Mouse (Mus musculus): Measurements from ENCODE around the gene Bsx.

Gene Bsx

DNA sequence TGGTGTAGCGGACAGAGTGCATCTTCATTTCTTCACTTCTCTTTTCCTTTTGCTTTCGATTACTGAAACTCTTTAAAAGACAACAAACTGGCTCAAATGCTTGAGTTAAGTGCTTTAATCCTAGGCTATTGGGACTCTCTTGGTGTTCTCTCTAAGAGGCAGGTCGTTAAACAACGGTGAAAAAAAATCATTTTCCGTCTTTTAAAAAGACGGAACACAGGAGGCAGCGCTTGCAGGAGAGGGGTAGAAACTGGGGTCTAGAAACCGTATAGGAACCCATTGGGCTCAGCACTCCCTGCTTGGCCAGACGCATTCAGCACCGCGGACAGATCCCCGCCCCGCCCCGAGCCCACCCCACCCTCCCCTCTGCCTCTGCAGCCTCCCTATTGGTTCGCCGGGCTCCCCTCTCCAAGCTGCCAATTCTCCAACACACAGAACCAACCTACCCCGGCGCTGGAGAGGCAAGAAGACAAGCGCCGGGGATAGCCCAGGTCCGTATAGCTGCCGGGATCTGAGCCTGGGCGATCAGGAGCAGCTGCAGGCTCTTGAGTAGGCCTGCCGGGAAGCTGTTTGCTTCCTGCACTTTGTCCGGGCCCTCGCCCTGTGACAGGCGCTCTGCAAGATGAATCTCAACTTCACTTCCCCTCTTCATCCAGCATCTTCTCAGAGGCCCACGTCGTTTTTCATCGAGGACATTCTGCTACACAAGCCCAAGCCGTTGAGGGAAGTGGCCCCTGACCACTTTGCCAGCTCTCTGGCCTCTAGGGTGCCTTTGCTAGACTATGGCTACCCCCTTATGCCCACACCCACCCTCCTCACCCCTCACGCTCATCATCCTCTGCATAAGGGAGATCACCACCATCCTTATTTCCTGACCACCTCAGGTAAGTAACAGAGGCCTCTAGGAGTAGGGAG, at the start of gene Bsx:
Bsx (plus strand) TSS at position 572 of the 915 bp plus-strand sequence.
- peak; percentile 8 for DNase-seq (ENCODE audit: low read depth, low spot score)

DNA sequence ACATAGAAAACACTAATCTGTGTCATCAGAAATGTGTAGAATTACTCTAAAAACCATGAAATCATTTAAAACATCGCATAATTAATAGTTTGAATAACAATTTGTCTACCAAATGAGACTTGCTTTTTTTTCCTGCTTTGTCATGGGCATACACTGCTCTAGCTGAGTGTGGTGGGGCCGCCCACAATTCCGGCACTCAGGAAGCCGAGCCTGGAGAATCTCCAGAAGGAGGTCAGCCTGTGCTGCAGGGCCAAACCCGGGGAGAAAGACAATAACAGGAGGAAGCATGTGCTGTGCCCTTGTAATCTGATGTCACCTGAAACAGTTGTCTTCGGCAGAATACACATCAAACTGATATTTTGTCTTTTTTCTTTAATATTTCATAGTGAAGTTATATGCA, 48.3 kb upstream of the Bsx start:
- DNase-seq (ENCODE audit: low read depth, low spot score) = no peak

DNA sequence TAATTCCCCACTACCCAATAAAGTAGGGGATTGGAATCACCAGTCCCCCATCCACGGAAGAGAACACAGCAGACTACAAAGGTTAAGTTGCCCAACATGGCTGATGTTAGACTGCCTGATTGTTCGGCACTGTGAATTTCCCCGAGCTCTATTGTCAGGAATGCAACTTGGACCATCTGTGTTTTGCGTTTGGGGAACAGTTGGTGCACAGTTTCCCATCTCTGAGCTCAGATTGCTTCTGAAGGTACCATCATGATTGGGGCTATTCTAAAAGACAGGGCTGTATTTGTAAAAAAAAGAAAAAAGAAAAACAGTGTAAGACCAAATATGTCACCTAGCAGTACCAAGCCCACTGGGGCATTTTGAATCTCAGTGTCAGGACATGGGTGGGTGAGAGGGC, 46.6 kb upstream of the Bsx start:
- no peak for DNase-seq (ENCODE audit: low read depth, low spot score)

DNA sequence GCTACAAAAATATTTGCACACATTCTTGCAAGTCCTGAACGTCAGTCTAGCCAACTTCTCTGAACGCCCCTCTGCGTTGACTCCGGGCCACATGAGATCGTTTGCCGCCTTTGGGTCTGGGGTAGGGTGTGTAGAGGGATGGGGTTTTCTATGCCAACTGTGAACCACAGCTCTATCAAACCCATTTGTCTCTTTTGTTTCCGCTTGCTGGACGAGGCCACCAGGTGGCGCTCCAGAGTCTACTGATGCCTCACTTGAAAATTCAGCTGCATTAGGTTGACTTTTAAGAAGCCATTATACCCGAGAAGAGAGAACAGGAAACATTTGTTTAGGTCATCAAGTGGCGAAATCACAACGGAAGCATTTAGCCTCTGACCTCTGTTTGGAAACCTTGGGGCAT, 39.4 kb upstream of the Bsx start:
- DNase-seq (ENCODE audit: low read depth, low spot score) = peak; percentile 83

DNA sequence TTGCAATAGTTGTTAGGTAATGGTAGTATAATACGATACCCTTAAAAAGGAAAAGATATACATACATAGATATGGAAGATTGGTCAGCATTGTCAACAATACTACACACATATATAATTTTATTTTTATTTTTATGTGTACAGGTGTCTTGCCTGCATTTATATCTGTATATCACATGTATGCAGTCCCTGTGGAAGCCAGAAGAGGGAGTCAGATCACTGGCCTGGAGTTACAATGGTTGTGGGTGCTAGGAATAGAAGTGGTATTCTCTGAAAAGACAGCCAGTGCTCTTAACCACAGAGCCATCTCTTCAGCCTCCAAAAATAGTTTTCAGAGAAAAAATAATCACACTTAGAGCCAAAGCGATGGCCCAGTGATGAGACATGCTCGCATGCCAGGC, 37.2 kb upstream of the Bsx start:
- no peak for DNase-seq (ENCODE audit: low read depth, low spot score)

DNA sequence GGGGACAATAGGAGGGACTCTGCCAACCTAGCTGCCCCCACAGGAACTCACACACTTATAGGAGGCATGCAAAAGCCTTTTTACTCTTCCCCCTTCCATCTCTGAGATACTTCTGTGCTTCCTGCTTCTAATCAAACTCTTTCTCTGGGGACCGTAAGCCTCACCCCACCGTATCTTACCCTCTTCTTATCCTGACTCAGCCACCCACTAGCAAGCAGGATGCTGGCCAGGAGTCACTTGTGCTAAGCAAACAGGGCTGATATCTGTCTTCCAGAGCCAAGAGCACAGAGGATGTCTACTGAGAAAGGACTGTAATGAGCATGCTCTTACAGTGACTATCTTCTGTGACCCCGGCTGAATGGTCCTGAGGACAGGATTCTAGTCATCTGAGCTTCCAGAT, 34.3 kb upstream of the Bsx start:
- DNase-seq (ENCODE audit: low read depth, low spot score) = no peak

DNA sequence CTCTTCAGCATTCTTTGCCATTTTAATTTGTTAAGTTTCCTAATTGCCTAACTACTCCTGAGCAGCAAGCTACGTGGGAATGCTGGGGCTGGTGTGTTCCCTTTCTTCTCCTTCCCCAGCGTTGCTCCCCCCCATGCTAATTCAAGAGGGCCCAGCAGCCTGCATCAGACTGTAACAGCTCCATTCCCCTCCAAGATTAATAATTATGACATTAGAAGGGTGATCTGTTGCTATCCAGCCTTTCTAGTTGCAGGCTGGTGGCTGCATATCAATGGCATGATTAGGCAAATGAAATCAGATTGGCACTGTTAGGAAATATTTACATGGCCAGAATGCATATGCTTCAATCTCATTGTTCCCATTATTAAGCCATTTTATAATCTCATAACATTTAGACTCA, 22.4 kb upstream of the Bsx start:
- DNase-seq (ENCODE audit: low read depth, low spot score) = no peak

DNA sequence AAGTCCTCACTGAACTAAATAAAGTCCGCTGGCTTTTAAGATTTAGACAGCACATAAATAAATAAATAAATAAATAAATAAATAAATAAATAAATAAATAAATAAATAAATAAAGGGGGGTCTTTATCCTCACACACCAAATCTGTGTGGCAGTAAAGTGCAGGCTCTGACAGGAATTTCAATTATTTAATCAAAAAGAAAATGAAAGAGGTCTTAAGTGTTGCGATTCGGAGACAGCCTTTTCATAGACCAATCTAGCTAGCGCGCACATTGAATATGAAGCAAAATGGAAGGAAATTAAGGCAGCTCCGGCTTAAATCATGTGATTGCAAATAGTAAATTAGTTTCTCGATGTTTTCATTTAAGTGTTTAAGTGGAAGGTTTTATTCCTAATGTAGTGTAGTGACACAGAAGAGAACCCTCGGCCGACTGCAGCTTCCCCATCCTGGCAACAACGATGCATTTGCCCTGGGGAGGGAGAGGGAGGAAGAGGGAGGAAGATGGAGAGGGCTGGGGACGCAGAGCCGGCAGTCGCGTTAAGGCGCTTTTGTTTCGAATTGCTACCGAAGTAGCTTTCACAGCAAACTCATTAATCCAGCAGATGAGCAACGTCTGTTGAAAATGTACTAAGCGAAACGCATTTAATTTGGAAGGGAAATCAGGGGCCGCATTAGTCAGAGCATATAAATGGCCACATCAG, 15.3 kb upstream of the Bsx start:
- DNase-seq (ENCODE audit: low read depth, low spot score) = no peak

DNA sequence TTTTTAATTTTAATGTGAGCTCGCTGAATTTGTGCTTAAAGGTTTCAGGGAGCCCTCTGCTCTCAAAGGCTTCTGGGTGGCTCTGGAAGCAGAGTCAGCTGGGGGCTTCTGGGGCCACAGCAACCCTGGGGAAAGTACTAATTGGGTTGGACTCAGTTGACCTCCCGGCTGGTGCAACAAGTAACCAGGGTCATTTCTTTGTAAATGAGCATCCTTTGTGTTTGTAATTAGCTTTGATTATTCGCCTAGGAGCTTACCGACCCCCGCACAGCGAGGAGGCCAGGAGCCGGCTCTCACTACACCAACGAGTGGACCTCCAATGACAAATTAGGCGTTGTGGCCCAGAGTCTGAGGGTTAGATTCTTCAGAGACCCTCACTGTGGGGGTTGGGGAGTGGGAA, 14.7 kb upstream of the Bsx start:
- no peak for DNase-seq (ENCODE audit: low read depth, low spot score)

DNA sequence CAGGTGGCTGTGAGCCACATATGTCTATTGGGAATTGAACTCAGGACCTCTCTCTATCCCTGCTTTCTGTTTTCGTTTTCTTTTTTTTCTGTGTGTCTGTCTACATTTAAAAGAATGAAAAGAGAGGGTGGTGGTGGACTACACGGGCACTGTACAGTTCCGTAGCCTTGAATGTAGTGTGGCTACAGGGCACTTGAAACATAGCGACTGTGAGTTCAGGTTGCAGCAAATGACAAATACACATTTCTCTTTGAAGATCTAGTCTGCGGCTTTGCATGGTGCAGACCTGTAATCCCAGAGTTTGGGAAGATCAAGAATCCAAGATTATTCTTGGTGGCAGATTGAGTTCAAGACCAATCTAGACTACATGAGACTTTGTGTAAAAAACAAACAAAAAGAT, 3.6 kb upstream of the Bsx start:
- DNase-seq (ENCODE audit: low read depth, low spot score) = no peak

DNA sequence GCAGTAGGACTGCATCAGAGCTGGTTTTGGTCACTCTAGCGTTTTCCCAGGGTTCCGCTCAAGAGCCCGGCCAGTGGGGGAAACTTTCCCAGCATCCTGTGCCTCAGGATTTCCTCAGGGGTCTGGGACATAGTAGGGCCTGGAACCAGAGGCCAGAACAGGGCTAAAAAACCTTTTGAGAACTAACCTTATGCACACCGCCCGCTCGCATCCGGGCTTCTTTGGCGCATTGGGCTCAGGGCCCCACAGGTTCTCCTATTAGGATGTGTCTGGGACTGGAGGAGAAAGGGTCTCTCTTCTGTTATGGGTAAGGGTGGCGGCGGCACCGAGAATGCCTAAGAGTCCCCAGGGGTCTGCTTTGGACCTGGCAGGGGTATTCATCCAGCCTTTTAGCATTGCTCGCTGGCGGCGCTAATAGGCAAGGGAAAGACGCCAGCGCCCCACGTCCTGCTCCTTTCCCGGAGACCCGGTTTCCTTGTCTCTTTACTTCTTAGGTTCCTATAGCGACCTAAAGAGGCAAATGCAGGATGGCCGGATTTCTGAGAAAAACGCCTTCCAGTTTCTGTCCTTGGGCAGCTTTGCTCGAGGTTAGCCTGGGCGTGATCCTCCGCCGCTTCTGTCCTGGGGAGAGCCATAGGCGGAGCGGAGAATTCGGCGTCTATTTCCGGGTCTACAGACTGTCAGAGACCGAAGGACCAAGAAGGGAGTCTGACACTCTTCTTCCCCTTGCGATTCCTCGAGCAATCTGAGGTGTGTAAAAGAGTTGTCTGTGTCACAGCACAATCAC, 2.4 kb upstream of the Bsx start:
- no peak for DNase-seq (ENCODE audit: low read depth, low spot score)

DNA sequence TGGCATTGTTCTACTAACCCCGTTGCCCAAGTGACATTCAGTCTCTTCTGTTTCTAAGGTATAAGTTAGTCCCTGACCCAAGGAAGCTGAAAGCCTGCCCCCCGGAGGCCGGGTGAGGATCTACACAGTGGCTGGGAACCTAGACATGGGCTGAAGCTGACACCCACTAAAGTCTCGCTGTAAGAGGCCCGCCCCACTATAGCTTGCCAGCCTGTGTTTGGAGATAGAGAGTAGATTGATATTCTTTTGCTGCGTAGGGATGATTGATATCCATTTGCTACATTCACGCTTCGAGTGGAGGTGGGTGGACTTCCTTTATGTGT, 1.8 kb upstream of the Bsx start:
- no peak for DNase-seq (ENCODE audit: low read depth, low spot score)

DNA sequence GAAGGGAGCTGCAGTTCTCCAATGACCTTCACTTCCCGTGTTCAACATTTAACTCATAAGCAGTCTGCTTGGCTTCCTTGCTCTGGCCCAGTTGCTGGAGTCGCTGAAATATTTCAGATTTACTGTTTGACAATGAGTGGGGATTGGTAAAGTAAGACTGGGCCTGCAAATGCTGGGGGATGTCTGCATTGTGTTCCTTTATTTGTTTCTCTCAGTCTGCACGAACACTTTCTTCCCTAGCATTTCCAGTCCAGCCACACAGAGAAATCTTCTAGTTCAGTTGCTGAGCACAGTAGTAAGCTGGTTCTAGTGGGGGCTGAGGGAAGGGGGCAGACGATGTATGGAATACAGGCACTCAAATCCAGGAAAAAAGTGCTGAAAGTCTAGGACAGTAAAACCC, 1.0 kb downstream of the Bsx start:
- DNase-seq (ENCODE audit: low read depth, low spot score) = no peak

DNA sequence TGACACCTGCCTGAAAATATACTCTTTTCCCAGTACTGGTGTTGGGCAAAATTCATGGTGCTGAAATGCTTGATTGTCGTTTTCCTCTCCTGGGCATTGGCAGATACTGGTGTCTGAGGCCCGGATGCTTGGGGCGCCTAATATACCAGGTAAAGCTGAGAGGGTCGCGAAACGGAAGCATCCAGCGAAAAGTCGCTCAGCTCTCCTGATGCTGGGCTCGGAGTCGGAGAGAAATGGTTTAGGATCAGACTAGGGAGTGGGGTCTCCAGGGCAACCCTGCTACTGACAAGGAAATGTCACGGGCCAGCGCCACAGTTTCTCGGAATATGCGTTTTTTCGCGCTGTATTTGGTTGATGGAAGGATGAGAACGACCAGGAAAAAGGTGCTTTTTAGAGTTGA, 1.5 kb downstream of the Bsx start:
- no peak for DNase-seq (ENCODE audit: low read depth, low spot score)

DNA sequence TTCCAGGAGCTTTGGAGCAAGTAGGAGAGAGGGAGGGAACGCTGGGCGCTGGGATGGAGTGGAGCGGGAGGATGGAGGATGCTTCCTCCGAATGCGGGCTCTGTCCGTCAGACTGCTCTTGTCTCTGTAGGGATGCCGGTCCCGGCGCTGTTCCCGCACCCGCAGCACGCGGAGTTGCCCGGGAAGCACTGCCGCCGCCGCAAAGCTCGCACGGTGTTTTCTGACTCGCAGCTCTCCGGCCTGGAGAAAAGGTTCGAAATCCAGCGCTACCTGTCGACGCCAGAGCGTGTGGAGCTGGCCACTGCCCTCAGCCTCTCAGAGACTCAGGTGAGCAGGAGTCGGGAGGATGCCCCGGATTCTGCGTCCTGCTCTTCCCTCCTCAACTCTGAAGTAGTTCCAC, 2.2 kb downstream of the Bsx start:
- no peak for DNase-seq (ENCODE audit: low read depth, low spot score)

DNA sequence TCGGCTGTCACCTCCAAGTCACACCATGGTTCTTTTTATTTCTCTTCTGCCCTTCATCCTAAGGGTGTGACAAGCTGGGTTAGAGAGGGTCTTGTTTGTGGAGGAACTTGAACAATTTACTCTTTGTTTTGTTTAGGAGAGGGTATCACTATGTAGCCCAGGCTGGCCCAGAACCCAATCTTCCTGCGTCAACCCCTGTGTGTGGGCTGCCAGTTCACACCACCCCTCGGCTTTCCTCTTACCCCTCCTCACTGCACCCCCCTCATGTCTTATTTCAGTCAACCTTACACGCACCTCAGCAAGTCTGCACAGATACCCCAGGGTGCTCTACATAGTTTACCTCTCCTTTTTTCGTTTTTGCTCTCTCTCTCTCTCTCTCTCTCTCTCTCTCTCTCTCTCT, 2.8 kb downstream of the Bsx start:
- DNase-seq (ENCODE audit: low read depth, low spot score) = no peak

DNA sequence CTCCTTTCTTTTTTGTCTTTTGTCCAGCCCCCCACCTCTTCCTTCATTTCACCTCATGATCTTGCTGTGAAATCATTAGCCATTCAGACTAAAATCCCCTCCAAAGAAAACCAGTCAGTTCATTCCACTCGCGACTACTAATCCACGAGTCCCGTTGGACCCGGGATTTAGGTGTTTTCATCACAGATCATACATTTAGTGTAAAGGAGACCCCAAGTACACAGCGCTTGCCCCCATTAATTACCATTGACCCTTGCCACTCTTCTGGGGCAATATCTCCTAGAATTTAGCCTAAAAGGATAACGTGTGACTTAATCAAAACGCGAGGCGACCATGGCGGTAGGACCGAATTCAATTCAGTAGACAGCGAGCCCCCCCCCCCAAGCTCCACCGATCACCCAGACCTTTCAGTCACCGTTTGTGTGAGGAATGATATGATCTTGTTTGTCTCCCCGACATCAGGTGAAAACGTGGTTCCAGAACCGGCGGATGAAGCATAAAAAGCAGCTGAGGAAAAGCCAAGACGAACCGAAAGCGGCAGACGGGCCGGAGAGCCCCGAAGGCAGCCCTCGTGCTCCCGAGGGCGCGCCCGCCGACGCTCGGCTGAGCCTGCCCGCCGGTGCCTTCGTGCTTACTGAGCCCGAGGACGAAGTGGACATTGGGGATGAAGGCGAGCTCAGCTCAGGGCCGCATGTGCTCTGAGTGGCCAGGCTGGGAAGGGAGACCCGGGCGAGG, 3.4 kb downstream of the Bsx start:
- DNase-seq (ENCODE audit: low read depth, low spot score) = no peak

DNA sequence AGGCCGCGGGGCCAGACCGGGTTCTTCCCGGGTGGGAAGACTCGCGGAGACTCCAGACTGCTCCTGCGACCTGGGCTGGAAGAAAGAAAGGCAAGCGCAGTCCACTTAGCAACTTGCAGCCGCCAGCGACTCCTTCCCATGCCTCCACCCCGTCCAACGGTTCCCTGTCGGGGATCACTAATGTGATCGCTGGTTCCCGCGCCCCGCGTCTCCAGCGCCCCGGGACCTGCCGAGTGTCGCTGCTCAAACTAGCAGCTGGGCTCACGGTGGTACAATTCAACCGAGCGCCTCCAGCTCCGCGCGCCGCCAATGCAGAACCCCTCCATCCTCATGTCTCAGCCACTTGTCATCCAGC, 3.9 kb downstream of the Bsx start:
- no peak for DNase-seq (ENCODE audit: low read depth, low spot score)

DNA sequence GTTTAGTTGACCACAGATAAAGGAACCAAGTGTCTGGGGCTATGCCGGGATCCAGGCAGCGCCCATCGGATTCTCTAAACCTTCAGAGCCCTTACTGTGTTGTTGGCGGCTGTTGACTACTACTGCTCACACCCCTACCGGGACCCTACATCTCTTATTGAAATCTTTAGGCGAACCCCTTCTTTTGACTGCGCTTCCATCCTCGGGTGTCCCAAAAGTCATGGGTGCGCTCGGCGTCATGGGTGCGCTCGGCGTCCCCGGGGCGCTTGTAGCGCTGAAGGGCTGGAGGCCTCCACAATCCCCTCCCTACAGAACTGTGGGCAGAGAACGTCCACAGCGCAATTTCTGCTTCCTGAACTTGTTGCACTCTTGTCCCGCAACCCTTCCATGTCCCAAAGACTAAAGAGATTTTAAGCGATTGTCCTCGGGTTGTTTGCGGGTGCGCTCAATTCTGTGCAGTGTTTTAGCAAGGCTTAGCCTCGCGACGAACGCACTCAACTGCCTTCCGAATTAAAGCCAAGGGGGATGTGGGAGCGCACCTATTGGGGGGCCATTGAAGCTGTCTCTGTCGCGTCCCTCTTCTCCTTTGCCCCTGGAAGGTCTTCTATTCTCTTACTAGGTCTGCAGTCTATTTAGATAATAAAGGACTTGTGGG, 4.5 kb downstream of the Bsx start:
- no peak for DNase-seq (ENCODE audit: low read depth, low spot score)

DNA sequence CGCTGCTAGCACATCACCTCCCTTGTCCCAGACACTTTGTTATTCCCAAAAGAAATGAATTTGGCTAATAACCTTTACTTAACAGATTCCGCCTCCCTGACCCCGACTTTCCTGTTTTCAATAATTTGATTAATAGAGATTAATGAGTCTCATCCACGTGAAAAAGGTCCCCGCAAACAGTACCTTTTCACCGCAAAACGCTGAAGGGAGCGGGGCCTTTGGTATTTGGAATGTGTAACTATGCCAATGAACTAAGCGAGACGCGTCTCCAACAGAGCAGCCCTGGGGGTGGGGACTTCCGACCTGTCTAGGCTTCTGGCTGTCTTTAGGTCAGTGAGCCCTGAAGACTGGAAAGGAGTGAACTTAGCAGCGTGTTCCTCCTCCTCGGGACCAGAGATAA, 5.1 kb downstream of the Bsx start:
- DNase-seq (ENCODE audit: low read depth, low spot score) = no peak

DNA sequence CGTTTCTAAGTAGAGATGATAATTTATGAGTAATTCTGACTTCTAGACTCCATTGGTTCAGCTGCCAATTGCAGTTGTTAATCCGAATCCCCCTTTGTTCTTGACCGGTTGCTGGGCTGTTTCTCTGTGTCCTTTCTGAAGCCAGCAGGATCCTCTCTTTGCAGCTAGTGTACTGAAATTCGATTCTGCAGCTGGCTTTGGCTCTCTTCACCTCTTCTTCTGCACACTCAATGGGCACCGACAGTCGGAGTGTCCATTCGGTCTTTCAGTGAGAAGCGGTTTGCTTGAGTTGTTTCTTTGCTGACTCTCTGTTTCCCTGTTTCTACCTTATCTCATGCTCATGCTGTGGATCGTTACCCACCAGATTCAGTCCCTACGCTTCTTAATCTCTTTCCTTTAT, 11.7 kb downstream of the Bsx start:
- no peak for DNase-seq (ENCODE audit: low read depth, low spot score)

DNA sequence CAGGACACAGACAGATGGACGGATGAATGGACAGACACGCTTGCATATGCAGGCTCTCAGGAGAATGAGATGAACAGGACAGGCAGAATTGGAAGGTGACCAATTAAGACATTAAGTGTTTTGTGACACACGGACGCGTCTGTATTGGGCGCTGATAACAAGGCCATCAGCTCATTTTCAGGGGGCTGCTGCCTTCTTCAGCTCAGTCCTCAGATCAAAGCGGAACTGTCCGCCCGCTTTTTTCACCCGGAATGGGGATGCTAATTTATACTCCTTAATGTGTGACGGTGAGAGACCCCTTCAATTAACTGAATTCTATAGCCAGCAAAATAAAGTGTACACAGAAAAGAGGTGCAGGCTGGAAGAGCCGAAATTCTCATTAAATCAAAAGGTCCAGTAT, 15.5 kb downstream of the Bsx start:
- no peak for DNase-seq (ENCODE audit: low read depth, low spot score)
